Mouse (Mus musculus) gastrocnemius, adult 2 months (tissue): ENCODE measurements around the gene Tenm2. TPM values are rescaled to one million over a fixed set of nuclear protein-coding genes. Genes with fewer than 3 reads are reported as not detected.

ENCODE experiments used
- DNase-seq: peaks from one replicate; pipeline ENCODE4 v3.0.0; 2022
- H3K27ac ChIP-seq: fragments of 200-600 bp; 2 replicates; pipeline ENCODE4 v1.8.1; 2022; ENCODE audit warnings: mild to moderate bottlenecking
- H3K4me3 ChIP-seq: fragments of 200-600 bp; 2 replicates; pipeline ENCODE4 v1.8.1; 2022; ENCODE audit warnings: mild to moderate bottlenecking, moderate library complexity
- CTCF ChIP-seq: fragments of 200-600 bp; IDR thresholded peaks from 2 replicates; pipeline ENCODE4 v1.8.1; 2022; ENCODE audit warnings: antibody characterized with exemption, mild to moderate bottlenecking, moderate library complexity
- intact Hi-C: fragments of 180-260 bp; cut with DNase I; formaldehyde crosslinking; loops from one replicate; pipeline ENCODE4 v1.15.1; 2025
- total RNA-seq, 2 experiments: library from RNA; stranded (reverse); gene quantifications; 2 replicates each; pipeline ENCODE4 v1.2.3; 2021

The Tenm2 gene
- total RNA-seq, 2 experiments from 2014 or later, result 0.42 to 0.43 TPM

GRCm38 (mm10) chr11:36452436-36452835 lies 783.3 kb downstream of the Tenm2 start:
- intact Hi-C loops, result no loop called here

GRCm38 (mm10) chr11:36446351-36446750 lies 789.4 kb downstream of the Tenm2 start:
- intact Hi-C loops, result no loop called here
- no peak for TF ChIP-seq CTCF
- Histone ChIP-seq H3K27ac (no peak overlapping the region), H3K4me3 (no peak overlapping the region)
- no peak for DNase-seq

More at GRCm38 (mm10) chr11:36452436-36452835, 783.3 kb downstream of the Tenm2 start:
- H3K27ac ChIP-seq, result no peak overlapping the region
- H3K4me3 ChIP-seq, result no peak overlapping the region
- DNase-seq, result no peak
- no peak for TF ChIP-seq CTCF

GRCm38 (mm10) chr11:36443821-36444220 lies 791.9 kb downstream of the Tenm2 start:
- DNase-seq, result no peak
- Histone ChIP-seq H3K27ac (no peak overlapping the region), H3K4me3 (no peak overlapping the region)
- TF ChIP-seq CTCF, result no peak
- intact Hi-C loops, result no loop called here

GRCm38 (mm10) chr11:36441801-36442200 lies 794.0 kb downstream of the Tenm2 start:
- Histone ChIP-seq H3K4me3 (no peak overlapping the region), H3K27ac (no peak overlapping the region)
- DNase-seq, result no peak
- TF ChIP-seq CTCF, result no peak
- intact Hi-C loops, result no loop called here

GRCm38 (mm10) chr11:36436251-36436650 lies 799.5 kb downstream of the Tenm2 start:
- TF ChIP-seq CTCF, result no peak
- DNase-seq, result no peak
- H3K4me3 ChIP-seq, result no peak overlapping the region
- H3K27ac ChIP-seq, result no peak overlapping the region
- intact Hi-C loops, result no loop called here

GRCm38 (mm10) chr11:36428947-36429346 lies 806.8 kb downstream of the Tenm2 start:
- no peak for DNase-seq
- intact Hi-C loops, result no loop called here
- H3K4me3 ChIP-seq, result no peak overlapping the region
- TF ChIP-seq CTCF, result no peak
- H3K27ac ChIP-seq, result no peak overlapping the region

- intact Hi-C loops, result no loop called here
- no peak for DNase-seq
- no peak overlapping the region for H3K4me3 ChIP-seq
- no peak overlapping the region for H3K27ac ChIP-seq
- no peak for TF ChIP-seq CTCF
Observed at GRCm38 (mm10) chr11:36424959-36425358, 810.8 kb downstream of the Tenm2 start.

GRCm38 (mm10) chr11:36420047-36420446 lies 815.7 kb downstream of the Tenm2 start:
- Histone ChIP-seq H3K4me3 (no peak overlapping the region), H3K27ac (no peak overlapping the region)
- DNase-seq, result no peak
- intact Hi-C loops, result no loop called here
- no peak for TF ChIP-seq CTCF

- no peak overlapping the region for H3K4me3 ChIP-seq
- DNase-seq, result no peak
- no peak for TF ChIP-seq CTCF
- intact Hi-C loops, result no loop called here
- no peak overlapping the region for H3K27ac ChIP-seq
Observed at GRCm38 (mm10) chr11:36415244-36415643, 820.5 kb downstream of the Tenm2 start.

GRCm38 (mm10) chr11:36410881-36411280 lies 824.9 kb downstream of the Tenm2 start:
- Histone ChIP-seq H3K27ac (no peak overlapping the region), H3K4me3 (no peak overlapping the region)
- intact Hi-C loops, result no loop called here
- no peak for TF ChIP-seq CTCF
- DNase-seq, result no peak

GRCm38 (mm10) chr11:36395803-36396710 lies 839.7 kb downstream of the Tenm2 start:
- no peak for TF ChIP-seq CTCF
- H3K27ac ChIP-seq, result no peak overlapping the region
- no peak for DNase-seq
- intact Hi-C loops, result no loop called here
- H3K4me3 ChIP-seq, result no peak overlapping the region

GRCm38 (mm10) chr11:36384696-36385095 lies 851.1 kb downstream of the Tenm2 start:
- intact Hi-C loops, result no loop called here
- TF ChIP-seq CTCF, result no peak
- H3K4me3 ChIP-seq, result no peak overlapping the region
- H3K27ac ChIP-seq, result no peak overlapping the region
- no peak for DNase-seq

- TF ChIP-seq CTCF, result no peak
- no peak for DNase-seq
- H3K4me3 ChIP-seq, result no peak overlapping the region
- H3K27ac ChIP-seq, result no peak overlapping the region
- intact Hi-C loops, result no loop called here
Observed at GRCm38 (mm10) chr11:36371814-36372213, 864.0 kb downstream of the Tenm2 start.

GRCm38 (mm10) chr11:36365067-36365466 lies 870.7 kb downstream of the Tenm2 start:
- DNase-seq, result no peak
- Histone ChIP-seq H3K4me3 (no peak overlapping the region), H3K27ac (no peak overlapping the region)
- intact Hi-C loops, result no loop called here
- no peak for TF ChIP-seq CTCF
